Mouse (Mus musculus) c-Kit-negative CD71-positive TER-119-positive erythroid progenitor cells, embryonic 14.5 days (primary cell): ENCODE data around the gene Rsrc2.

ENCODE experiments used
- DNase-seq: peaks from one replicate; pipeline ENCODE4 v3.0.0-alpha.2; 2013; ENCODE audit warnings: low read depth, low spot score

Rsrc2 gene

GRCm38 (mm10) chr5:123696961-123697360 lies 52.3 kb downstream of the Rsrc2 start:
- DNase-seq: no peak

GRCm38 (mm10) chr5:123696244-123696643 lies 53.0 kb downstream of the Rsrc2 start:
- DNase-seq: no peak

GRCm38 (mm10) chr5:123694468-123694867 lies 54.7 kb downstream of the Rsrc2 start:
- no peak for DNase-seq

- DNase-seq: peak; percentile 49
Measured at GRCm38 (mm10) chr5:123684221-123685144, 64.7 kb downstream of the Rsrc2 start, which contains the start of gene Clip1. Clip1 (minus strand) TSS chr5:123684618.

GRCm38 (mm10) chr5:123683377-123684220 lies 65.6 kb downstream of the Rsrc2 start:
- DNase-seq: peak; percentile 22

GRCm38 (mm10) chr5:123683043-123683376 lies 66.2 kb downstream of the Rsrc2 start:
- no peak for DNase-seq

GRCm38 (mm10) chr5:123682372-123682771 lies 66.8 kb downstream of the Rsrc2 start:
- DNase-seq: no peak

- no peak for DNase-seq
Measured at GRCm38 (mm10) chr5:123679546-123680263, 69.5 kb downstream of the Rsrc2 start.

- DNase-seq: no peak
Measured at GRCm38 (mm10) chr5:123679106-123679505, 70.1 kb downstream of the Rsrc2 start.
